Comparison of ENCODE assay signal across 8 mouse cellular contexts in the genomic region with DNA sequence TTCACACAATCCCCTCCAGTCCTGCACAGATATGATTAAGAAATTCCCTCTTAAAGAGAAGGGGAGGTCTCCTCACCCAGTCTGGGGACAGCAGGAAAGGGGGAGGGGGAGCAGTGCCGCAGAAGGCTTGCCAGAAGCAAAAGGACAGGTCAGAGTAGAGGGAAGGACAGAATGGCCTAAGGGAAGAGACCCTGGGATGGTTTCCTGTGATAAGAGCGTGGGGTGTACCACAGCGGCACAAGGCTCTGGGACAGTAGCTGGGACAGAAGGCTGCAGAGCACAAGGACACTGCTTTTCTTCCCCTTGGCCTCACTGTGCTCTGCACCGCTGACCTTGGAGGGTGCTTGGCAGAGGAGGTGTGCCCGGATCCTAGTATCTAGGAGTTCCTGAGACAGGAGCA. TPM values are rescaled to one million over a fixed set of nuclear protein-coding genes. Genes with fewer than 3 reads are reported as not detected.
DNase-seq lines count a peak whose midpoint lies in the region; ATAC-seq and TF ChIP-seq lines count a peak whose summit lies in the region.

No protein-coding gene starts in this region.

- peak overlapping the region; percentile 72 for H3K9ac ChIP-seq in heart, embryonic 16.5 days (ENCODE audit: low read length)
- no peak overlapping the region for H3K9ac ChIP-seq in heart, adult 2 months (ENCODE audit: low read depth, low read length)
- 0 out of 2 replicates have a peak overlapping the region, but pooled peaks have one; percentile 20 for H3K9ac ChIP-seq in intestine, embryonic 14.5 days (ENCODE audit: low read length)
- peak overlapping the region; percentile 3; the same call in 1 of the 2 replicates for H3K9ac ChIP-seq in midbrain, embryonic 15.5 days

- peak overlapping the region; percentile 38 for H3K4me3 ChIP-seq in heart, embryonic 16.5 days (ENCODE audit: low read length)
- H3K4me3 ChIP-seq in heart, adult 2 months, result no peak overlapping the region
- H3K4me3 ChIP-seq in brown adipose tissue, adult 24 weeks (ENCODE audit: insufficient read depth, low read depth, low read length), result no peak overlapping the region
- H3K4me3 ChIP-seq in intestine, embryonic 14.5 days (ENCODE audit: low read depth, low read length), result no peak overlapping the region
- no peak overlapping the region for H3K4me3 ChIP-seq in midbrain, embryonic 15.5 days

- no peak for DNase-seq in heart, adult 2 months
- DNase-seq in intestine, embryonic 14.5 days (ENCODE audit: low spot score), result no peak
- no peak for DNase-seq in left cerebral cortex, postnatal 4 days
- DNase-seq in spleen, postnatal 10 days (ENCODE audit: low spot score in 2 of 2), result no peak

- H3K36me3 ChIP-seq in heart, embryonic 16.5 days (ENCODE audit: control insufficient read depth, insufficient read depth), result no peaks in the 10 kb centered on the region
- H3K36me3 ChIP-seq in heart, adult 2 months (ENCODE audit: control insufficient read depth, insufficient read depth, low read length), result no peaks in the 10 kb centered on the region
- no peaks in the 10 kb centered on the region for H3K36me3 ChIP-seq in intestine, embryonic 14.5 days (ENCODE audit: control insufficient read depth, insufficient read depth, low read length)
- H3K36me3 ChIP-seq in midbrain, embryonic 15.5 days (replicated peaks), result no peaks in the 10 kb centered on the region

- H3K4me2 ChIP-seq in heart, embryonic 16.5 days (ENCODE audit: low read depth, low read length), result peak overlapping the region; percentile 71
- peak overlapping the region; percentile 42 for H3K4me2 ChIP-seq in intestine, embryonic 14.5 days (ENCODE audit: low read length)
- peak overlapping the region; percentile 46 for H3K4me2 ChIP-seq in midbrain, embryonic 15.5 days

- TF ChIP-seq EP300 in heart, adult 2 months (IDR thresholded peaks at IDR 0.05; ENCODE audit: insufficient read depth, low read depth, low read length), result no peak

- peak overlapping the region; percentile 99 for H3K27ac ChIP-seq in heart, embryonic 16.5 days (ENCODE audit: low read length)
- H3K27ac ChIP-seq in heart, adult 2 months, result no peak overlapping the region; the same call in 1 of the 2 replicates
- H3K27ac ChIP-seq in brown adipose tissue, adult 24 weeks (replicated peaks; ENCODE audit: low read depth, low read length), result peak overlapping the region; percentile 46
- peak overlapping the region; percentile 60; the same call in 1 of the 2 replicates for H3K27ac ChIP-seq in intestine, embryonic 14.5 days (ENCODE audit: low read depth)
- H3K27ac ChIP-seq in midbrain, embryonic 15.5 days, result peak overlapping the region; percentile 71

- intact Hi-C loops in heart, adult 2 months (cut with DNase I), result no loop called here
- intact Hi-C loops in left cerebral cortex, postnatal 4 days (cut with DNase I), result no loop called here

- no peak for TF ChIP-seq CTCF in heart, adult 2 months (IDR thresholded peaks at IDR 0.05)

- 5% methylated on average over 5 of the region's 5 CpGs for whole genome bisulfite sequencing in heart, embryonic 16.5 days
- 18% methylated on average over 5 of the region's 5 CpGs for WGBS in heart, adult 2 months
- 38% methylated on average over 5 of the region's 5 CpGs for WGBS in intestine, embryonic 14.5 days
- WGBS in midbrain, embryonic 15.5 days, result 43% methylated on average over 5 of the region's 5 CpGs

- H3K27me3 ChIP-seq in heart, embryonic 16.5 days (ENCODE audit: control insufficient read depth, insufficient read depth, low read length), result no peaks in the 10 kb centered on the region
- no peaks in the 10 kb centered on the region for H3K27me3 ChIP-seq in heart, adult 2 months (ENCODE audit: control insufficient read depth, insufficient read depth, low read length)
- H3K27me3 ChIP-seq in intestine, embryonic 14.5 days (replicated peaks; ENCODE audit: control insufficient read depth, insufficient read depth, low read length), result no peaks in the 10 kb centered on the region
- H3K27me3 ChIP-seq in midbrain, embryonic 15.5 days (replicated peaks), result no peaks in the 10 kb centered on the region

- H3K4me1 ChIP-seq in heart, embryonic 16.5 days (ENCODE audit: control insufficient read depth, insufficient read depth, low read length), result peaks cover 36% of the 10 kb centered on the region
- peaks cover 8% of the 10 kb centered on the region for H3K4me1 ChIP-seq in heart, adult 2 months (ENCODE audit: control insufficient read depth, insufficient read depth, low read length)
- peaks cover 10% of the 10 kb centered on the region for H3K4me1 ChIP-seq in brown adipose tissue, adult 24 weeks (ENCODE audit: control insufficient read depth, insufficient read depth, insufficient read length, low read length)
- H3K4me1 ChIP-seq in intestine, embryonic 14.5 days (replicated peaks; ENCODE audit: control insufficient read depth, insufficient read depth, low read length), result peaks cover 20% of the 10 kb centered on the region
- peaks cover 22% of the 10 kb centered on the region for H3K4me1 ChIP-seq in midbrain, embryonic 15.5 days

- no peaks in the 10 kb centered on the region for H3K79me2 ChIP-seq in heart, adult 2 months (replicated peaks; ENCODE audit: control insufficient read depth, insufficient read depth, low read length)

- no peak for TF ChIP-seq POLR2A in heart, adult 2 months (IDR thresholded peaks at IDR 0.05; ENCODE audit: insufficient read depth, low read depth, low read length)

- no peaks in the 10 kb centered on the region for H3K9me3 ChIP-seq in heart, embryonic 16.5 days (replicated peaks; ENCODE audit: control insufficient read depth, low read length)
- no peaks in the 10 kb centered on the region for H3K9me3 ChIP-seq in intestine, embryonic 14.5 days (ENCODE audit: control insufficient read depth, low read length)
- H3K9me3 ChIP-seq in midbrain, embryonic 15.5 days, result no peaks in the 10 kb centered on the region

- ATAC-seq in heart, embryonic 16.5 days (replicated peaks; ENCODE audit: extremely low read depth, insufficient read depth, low FRiP score), result peak; percentile 56
- peak; percentile 6; the same call in 1 of the 2 replicates for ATAC-seq in intestine, embryonic 14.5 days (replicated peaks; ENCODE audit: low FRiP score, low TSS enrichment, low read depth)
- 0 out of 2 replicates have a peak, but pooled peaks have one; percentile 10 for ATAC-seq in midbrain, embryonic 15.5 days (replicated peaks)
- ATAC-seq in CD4-positive, CD25-positive, alpha-beta regulatory T cell, adult 4 months, result no peak

RNA-seq across cellular contexts. Expression of gene Nol4l, which starts 31.8 kb away (rescaled TPM):
- 7.0 and 8.5 TPM in 2 replicates for polyA plus RNA-seq in heart, embryonic 16.5 days (2015; fragmentation: Nextera tagmentation; extraction: Ambion mirVana)
- 1 to 10 TPM; 3.5 to 4.4 TPM for total RNA-seq in heart, adult 2 months (2021)
- polyA plus RNA-seq in heart, adult 2 months (2012; rRNA removed), result 3.9 and 4.0 TPM in 2 replicates
- polyA plus RNA-seq in brown adipose tissue, adult 24 weeks (2012; ENCODE audit: insufficient read depth, insufficient read length, missing spikeins), result 3.4 and 7.1 TPM in 2 replicates
- 26.4 and 27.9 TPM in 2 replicates for polyA plus RNA-seq in intestine, embryonic 14.5 days (2014; fragmentation: Nextera tagmentation; extraction: Ambion mirVana)
- 50.8 and 54.6 TPM in 2 replicates for polyA plus RNA-seq in midbrain, embryonic 15.5 days (2015; fragmentation: Nextera tagmentation; extraction: Ambion mirVana)
- 1 to 10 TPM; 3.5 to 5.2 TPM for polyA plus RNA-seq in CD4-positive, CD25-positive, alpha-beta regulatory T cell, adult 4 months (2017; shearing (Covaris generic))
- 100 to 1,000 TPM; 111 to 122 TPM for total RNA-seq in left cerebral cortex, postnatal 4 days (2021)
